Mouse (Mus musculus) lung, adult 2 months (tissue): ENCODE results near the gene Mrpl38.

ENCODE experiments used
- CTCF ChIP-seq: fragments of 200-500 bp; IDR thresholded peaks from 2 replicates; pipeline ENCODE4 v1.5.1; 2011; ENCODE audit warnings: mild to moderate bottlenecking, low read length, control low read depth; ENCODE audit not compliant: insufficient read depth
- POLR2A ChIP-seq: fragments of 200-500 bp; IDR thresholded peaks from 2 replicates; pipeline ENCODE4 v1.6.1; 2011; ENCODE audit warnings: low read depth, mild to moderate bottlenecking, control low read depth, low read length, borderline replicate concordance; ENCODE audit errors: extremely low read depth

GRCm38 (mm10) chr11:116100385-116100784 lies 38.3 kb downstream of the Mrpl38 start:
- no peak for TF ChIP-seq CTCF
- no peak for TF ChIP-seq POLR2A
